Mouse (Mus musculus): ENCODE measurements at regions not wholly inside any gene's neighbourhood (a gene's known extent, or its start where the extent isn't known, plus 50 kb on each side); places are given as distances from the start of the nearest gene placed in this dataset.

- no peaks in the 10 kb centered on the region for H3K27me3 ChIP-seq (replicated peaks; ENCODE audit: control insufficient read depth, insufficient read depth, low read length)
- TF ChIP-seq CTCF (conservative IDR thresholded peaks at IDR 0.05; ENCODE audit: insufficient read depth, insufficient read length, low read depth, low read length) (peak; percentile 49), POLR2A (IDR thresholded peaks at IDR 0.05; ENCODE audit: low read depth, low read length) (no peak)
- peak; percentile 41 for DNase-seq
Observed at GRCm38 (mm10) chrX:145672776-145673175, 167.8 kb upstream of the Amot start.

GRCm38 (mm10) chrX:145651647-145652046, 146.7 kb upstream of the Amot start:
- H3K4me3 ChIP-seq (ENCODE audit: insufficient read depth, low read depth, low read length), result no peak overlapping the region
- H3K27me3 ChIP-seq (replicated peaks; ENCODE audit: control insufficient read depth, insufficient read depth, low read length), result no peaks in the 10 kb centered on the region
- H3K27ac ChIP-seq (ENCODE audit: insufficient read depth, low read depth, low read length), result no peak overlapping the region
- no peak for TF ChIP-seq POLR2A (IDR thresholded peaks at IDR 0.05; ENCODE audit: low read depth, low read length)
- WGBS, result 66% methylated on average over 2 of the region's 2 CpGs
- H3K4me1 ChIP-seq (ENCODE audit: control insufficient read depth, insufficient read depth, low read length), result no peaks in the 10 kb centered on the region
- no peak for DNase-seq
- no peaks in the 10 kb centered on the region for H3K36me3 ChIP-seq (ENCODE audit: control insufficient read depth, insufficient read depth, low read length)

More at GRCm38 (mm10) chrX:145672776-145673175, 167.8 kb upstream of the Amot start:
- H3K4me3 ChIP-seq (ENCODE audit: insufficient read depth, low read depth, low read length), result no peak overlapping the region
- H3K36me3 ChIP-seq (ENCODE audit: control insufficient read depth, insufficient read depth, low read length), result no peaks in the 10 kb centered on the region
- no peak overlapping the region for H3K27ac ChIP-seq (ENCODE audit: insufficient read depth, low read depth, low read length)
- no peaks in the 10 kb centered on the region for H3K4me1 ChIP-seq (ENCODE audit: control insufficient read depth, insufficient read depth, low read length)

GRCm38 (mm10) chrX:145619649-145620048, 114.7 kb upstream of the Amot start:
- Histone ChIP-seq H3K36me3 (ENCODE audit: control insufficient read depth, insufficient read depth, low read length) (no peaks in the 10 kb centered on the region), H3K4me1 (ENCODE audit: control insufficient read depth, insufficient read depth, low read length) (no peaks in the 10 kb centered on the region), H3K27me3 (replicated peaks; ENCODE audit: control insufficient read depth, insufficient read depth, low read length) (no peaks in the 10 kb centered on the region), H3K4me3 (ENCODE audit: insufficient read depth, low read depth, low read length) (no peak overlapping the region), H3K27ac (ENCODE audit: insufficient read depth, low read depth, low read length) (no peak overlapping the region)
- no peak for DNase-seq
- WGBS, result 51% methylated on average over 3 of the region's 3 CpGs
- TF ChIP-seq CTCF (conservative IDR thresholded peaks at IDR 0.05; ENCODE audit: insufficient read depth, insufficient read length, low read depth, low read length) (no peak), POLR2A (IDR thresholded peaks at IDR 0.05; ENCODE audit: low read depth, low read length) (no peak)

- TF ChIP-seq POLR2A (IDR thresholded peaks at IDR 0.05; ENCODE audit: low read depth, low read length) (no peak), CTCF (conservative IDR thresholded peaks at IDR 0.05; ENCODE audit: insufficient read depth, insufficient read length, low read depth, low read length) (no peak)
- Histone ChIP-seq H3K27ac (ENCODE audit: insufficient read depth, low read depth, low read length) (no peak overlapping the region), H3K36me3 (ENCODE audit: control insufficient read depth, insufficient read depth, low read length) (no peaks in the 10 kb centered on the region), H3K27me3 (replicated peaks; ENCODE audit: control insufficient read depth, insufficient read depth, low read length) (no peaks in the 10 kb centered on the region), H3K4me3 (ENCODE audit: insufficient read depth, low read depth, low read length) (no peak overlapping the region), H3K4me1 (ENCODE audit: control insufficient read depth, insufficient read depth, low read length) (no peaks in the 10 kb centered on the region)
- WGBS, result 92% methylated on average over 10 of the region's 10 CpGs
- no peak for DNase-seq
Observed at GRCm38 (mm10) chrX:145602085-145602484, 97.1 kb upstream of the Amot start.

GRCm38 (mm10) chrX:145590733-145591132, 85.8 kb upstream of the Amot start:
- Histone ChIP-seq H3K27me3 (replicated peaks; ENCODE audit: control insufficient read depth, insufficient read depth, low read length) (no peaks in the 10 kb centered on the region), H3K36me3 (ENCODE audit: control insufficient read depth, insufficient read depth, low read length) (no peaks in the 10 kb centered on the region), H3K27ac (ENCODE audit: insufficient read depth, low read depth, low read length) (no peak overlapping the region), H3K4me3 (ENCODE audit: insufficient read depth, low read depth, low read length) (no peak overlapping the region), H3K4me1 (ENCODE audit: control insufficient read depth, insufficient read depth, low read length) (no peaks in the 10 kb centered on the region)
- 73% methylated on average over 1 of the region's 1 CpGs for WGBS
- no peak for DNase-seq
- TF ChIP-seq POLR2A (IDR thresholded peaks at IDR 0.05; ENCODE audit: low read depth, low read length) (no peak), CTCF (conservative IDR thresholded peaks at IDR 0.05; ENCODE audit: insufficient read depth, insufficient read length, low read depth, low read length) (no peak)

- Histone ChIP-seq H3K27me3 (replicated peaks; ENCODE audit: control insufficient read depth, insufficient read depth, low read length) (no peaks in the 10 kb centered on the region), H3K4me1 (ENCODE audit: control insufficient read depth, insufficient read depth, low read length) (no peaks in the 10 kb centered on the region; the same call in 1 of the 2 replicates), H3K27ac (ENCODE audit: insufficient read depth, low read depth, low read length) (no peak overlapping the region), H3K4me3 (ENCODE audit: insufficient read depth, low read depth, low read length) (no peak overlapping the region), H3K36me3 (ENCODE audit: control insufficient read depth, insufficient read depth, low read length) (no peaks in the 10 kb centered on the region)
- WGBS, result 70% methylated on average over 3 of the region's 3 CpGs
- TF ChIP-seq CTCF (conservative IDR thresholded peaks at IDR 0.05; ENCODE audit: insufficient read depth, insufficient read length, low read depth, low read length) (no peak), POLR2A (IDR thresholded peaks at IDR 0.05; ENCODE audit: low read depth, low read length) (no peak)
- no peak for DNase-seq
Observed at GRCm38 (mm10) chrX:145567528-145567927, 62.5 kb upstream of the Amot start.

GRCm38 (mm10) chrX:145567073-145567472, 62.1 kb upstream of the Amot start:
- WGBS, result 49% methylated on average over 2 of the region's 2 CpGs

GRCm38 (mm10) chrX:145558881-145559280, 53.9 kb upstream of the Amot start:
- WGBS, result 89% methylated on average over 1 of the region's 1 CpGs
- no peak for DNase-seq
- no peaks in the 10 kb centered on the region for H3K4me1 ChIP-seq (ENCODE audit: control insufficient read depth, insufficient read depth, low read length)
- H3K27me3 ChIP-seq (replicated peaks; ENCODE audit: control insufficient read depth, insufficient read depth, low read length), result no peaks in the 10 kb centered on the region
- H3K4me3 ChIP-seq (ENCODE audit: insufficient read depth, low read depth, low read length), result no peak overlapping the region
- no peak overlapping the region for H3K27ac ChIP-seq (ENCODE audit: insufficient read depth, low read depth, low read length)
- H3K36me3 ChIP-seq (ENCODE audit: control insufficient read depth, insufficient read depth, low read length), result no peaks in the 10 kb centered on the region
- TF ChIP-seq CTCF (conservative IDR thresholded peaks at IDR 0.05; ENCODE audit: insufficient read depth, insufficient read length, low read depth, low read length) (no peak), POLR2A (IDR thresholded peaks at IDR 0.05; ENCODE audit: low read depth, low read length) (no peak)

More at GRCm38 (mm10) chrX:145567073-145567472, 62.1 kb upstream of the Amot start:
- Histone ChIP-seq H3K27ac (ENCODE audit: insufficient read depth, low read depth, low read length) (no peak overlapping the region; the same call in 1 of the 2 replicates), H3K4me3 (ENCODE audit: insufficient read depth, low read depth, low read length) (no peak overlapping the region), H3K4me1 (ENCODE audit: control insufficient read depth, insufficient read depth, low read length) (no peaks in the 10 kb centered on the region; the same call in 1 of the 2 replicates), H3K27me3 (replicated peaks; ENCODE audit: control insufficient read depth, insufficient read depth, low read length) (no peaks in the 10 kb centered on the region), H3K36me3 (ENCODE audit: control insufficient read depth, insufficient read depth, low read length) (no peaks in the 10 kb centered on the region)
- DNase-seq, result peak; percentile 33
- TF ChIP-seq CTCF (conservative IDR thresholded peaks at IDR 0.05; ENCODE audit: insufficient read depth, insufficient read length, low read depth, low read length) (no peak), POLR2A (IDR thresholded peaks at IDR 0.05; ENCODE audit: low read depth, low read length) (no peak)
